In genomic region chr10:120652525-120653215, GRCm38 (mm10) we compare ENCODE assay signal across 23 mouse cellular contexts.
DNase-seq lines count a peak whose midpoint lies in the region; ATAC-seq and TF ChIP-seq lines count a peak whose summit lies in the region.
"Had no signal": no experiment of that assay in that cellular context is flagged by ENCODE, and none has a peak within 500 bp of the region (broad histone marks: within the 10 kb centered on the region; RNA-seq: fewer than 3 reads in every experiment).

No protein-coding gene starts in this region.

- peak; percentile 26; the same call in 1 of the 2 replicates for ATAC-seq in limb, embryonic 14.5 days (ENCODE audit: low FRiP score, low read depth)
- ATAC-seq in liver, embryonic 12.5 days, result no peak
- ATAC-seq: activated CD4-positive, CD25-positive, alpha-beta regulatory T cell, adult 4 months; CD4-positive, CD25-positive, alpha-beta regulatory T cell, adult 4 months; liver, postnatal 0 days had no signal

- H3K4me1 ChIP-seq in limb, embryonic 14.5 days (ENCODE audit: control insufficient read depth, insufficient read depth, low read length), result peaks cover 11% of the 10 kb centered on the region
- peaks cover 17% of the 10 kb centered on the region for H3K4me1 ChIP-seq in limb, embryonic 10.5 days
- 0 out of 2 replicates have a peak, but pooled peaks cover 6% of the 10 kb centered on the region for H3K4me1 ChIP-seq in liver, embryonic 12.5 days

- H3K4me3 ChIP-seq in limb, embryonic 14.5 days (replicated peaks; ENCODE audit: low read length), result no peak overlapping the region
- H3K4me3 ChIP-seq in limb, embryonic 10.5 days, result no peak overlapping the region
- no peak overlapping the region for H3K4me3 ChIP-seq in liver, embryonic 12.5 days
- H3K4me3 ChIP-seq: heart, embryonic 12.5 days; hindbrain, embryonic 15.5 days; layer of hippocampus, adult 2 months; midbrain, embryonic 10.5 days had no signal

- H3K27ac ChIP-seq in limb, embryonic 14.5 days (replicated peaks; ENCODE audit: low read depth, low read length), result no peak overlapping the region
- H3K27ac ChIP-seq in limb, embryonic 10.5 days, result no peak overlapping the region
- no peak overlapping the region for H3K27ac ChIP-seq in liver, embryonic 12.5 days
- H3K27ac ChIP-seq: hindbrain, embryonic 15.5 days; layer of hippocampus, adult 2 months; midbrain, embryonic 10.5 days had no signal

- no peak for TF ChIP-seq POLR2A in limb, embryonic 14.5 days (IDR thresholded peaks at IDR 0.05; ENCODE audit: borderline replicate concordance, extremely low read depth, insufficient read depth, insufficient read length)

- no peaks in the 10 kb centered on the region for H3K36me3 ChIP-seq in limb, embryonic 14.5 days (ENCODE audit: control insufficient read depth, insufficient read depth, low read length)
- H3K36me3 ChIP-seq in limb, embryonic 10.5 days, result no peaks in the 10 kb centered on the region
- H3K36me3 ChIP-seq in liver, embryonic 12.5 days, result no peaks in the 10 kb centered on the region
- H3K36me3 ChIP-seq: heart, embryonic 12.5 days; hindbrain, embryonic 15.5 days; midbrain, embryonic 10.5 days had no signal

- WGBS in limb, embryonic 14.5 days, result 82% methylated on average over 6 of the region's 6 CpGs
- WGBS in limb, embryonic 10.5 days, result 91% methylated on average over 6 of the region's 6 CpGs
- WGBS in liver, embryonic 12.5 days (ENCODE audit: insufficient replicate concordance), result 76% methylated on average over 6 of the region's 6 CpGs

- no peaks in the 10 kb centered on the region for H3K27me3 ChIP-seq in limb, embryonic 14.5 days (ENCODE audit: control insufficient read depth, insufficient read depth, low read length)
- H3K27me3 ChIP-seq in limb, embryonic 10.5 days (ENCODE audit: low read depth, poor library complexity, severe bottlenecking), result no peaks in the 10 kb centered on the region
- H3K27me3 ChIP-seq in liver, embryonic 12.5 days (replicated peaks), result no peaks in the 10 kb centered on the region
- H3K27me3 ChIP-seq: heart, embryonic 12.5 days; hindbrain, embryonic 15.5 days had no signal

- intact Hi-C loops in heart, postnatal 10 days (cut with DNase I), result no loop called here

- H3K4me2 ChIP-seq in limb, embryonic 14.5 days (replicated peaks; ENCODE audit: low read depth, low read length, severe bottlenecking), result no peak overlapping the region
- no peak overlapping the region for H3K4me2 ChIP-seq in liver, embryonic 12.5 days
- H3K4me2 ChIP-seq: heart, embryonic 12.5 days; hindbrain, embryonic 15.5 days had no signal

- H3K9ac ChIP-seq in limb, embryonic 14.5 days (ENCODE audit: low read depth, low read length, severe bottlenecking), result no peak overlapping the region
- H3K9ac ChIP-seq in liver, embryonic 12.5 days, result no peak overlapping the region
- H3K9ac ChIP-seq: heart, embryonic 12.5 days; hindbrain, embryonic 15.5 days; liver, postnatal 0 days had no signal

- peak; percentile 69 for DNase-seq in limb, embryonic 14.5 days (ENCODE audit: low spot score)
- no peak for DNase-seq in limb, embryonic 10.5 days (ENCODE audit: low spot score)
- DNase-seq in urinary bladder, postnatal 14 days (ENCODE audit: low spot score), result peak; percentile 7
- no peak for DNase-seq in urinary bladder, adult 2 months (ENCODE audit: low spot score)
- peak; percentile 8 to 27 for DNase-seq in lung, postnatal 4 days
- no peak for DNase-seq in heart, postnatal 10 days
- DNase-seq: adrenal gland, postnatal 10 days; cerebellum, postnatal 10 days; heart, postnatal 36 days; kidney, adult 11 months; kidney, postnatal 14 days; layer of hippocampus, postnatal 36 days; liver; liver, postnatal 0 days; retina, postnatal 1 day; thymus, postnatal 36 days had no signal

- no peaks in the 10 kb centered on the region for H3K9me3 ChIP-seq in limb, embryonic 14.5 days (ENCODE audit: control insufficient read depth, low read length)
- H3K9me3 ChIP-seq in limb, embryonic 10.5 days (replicated peaks), result no peaks in the 10 kb centered on the region
- H3K9me3 ChIP-seq in liver, embryonic 12.5 days (replicated peaks), result no peaks in the 10 kb centered on the region
- H3K9me3 ChIP-seq: hindbrain, embryonic 15.5 days; midbrain, embryonic 10.5 days had no signal

Comparison
In these comparisons a context has a peak if more than half of its experiments do, and no peak if none do; other contexts are left out.
1. DNase-seq: peak in limb, embryonic 14.5 days (single experiment), urinary bladder, postnatal 14 days (single experiment) and lung, postnatal 4 days (2 of 2); none in limb, embryonic 10.5 days (single experiment), urinary bladder, adult 2 months (single experiment) and heart, postnatal 10 days (0 of 2).